Mouse (Mus musculus) adrenal gland, adult (tissue): ENCODE measurements around the gene Tsen2.

Source experiments
- DNase-seq, 2 experiments: peaks; one replicate each; pipeline ENCODE4 v3.0.0; 2022 to 2023; ENCODE audit warnings: low spot score in 1 of 2; ENCODE audit not compliant: inconsistent age in 2 of 2

Gene Tsen2

GRCm38 (mm10) chr6:115594463-115594862, 50.0 kb downstream of the Tsen2 start:
- no peak for DNase-seq

GRCm38 (mm10) chr6:115595667-115596066, 51.2 kb downstream of the Tsen2 start:
- no peak for DNase-seq

GRCm38 (mm10) chr6:115601322-115601714, 56.9 kb downstream of the Tsen2 start:
- peak in 1 of 2 experiments; percentile 45 for DNase-seq

- peak; percentile 79 to 94 for DNase-seq
These were observed 57.5 kb downstream of the Tsen2 start, which contains the start of gene Mkrn2 for GRCm38 (mm10) chr6:115601715-115602523. Gene Mkrn2, plus strand, starts transcription at chr6:115601902.

GRCm38 (mm10) chr6:115606461-115606860, 62.0 kb downstream of the Tsen2 start:
- peak; percentile 45 to 85 for DNase-seq

GRCm38 (mm10) chr6:115607429-115607828, 63.0 kb downstream of the Tsen2 start:
- DNase-seq, result peak; percentile 70 to 89

- DNase-seq, result peak in 1 of 2 experiments; percentile 63
These were observed 64.7 kb downstream of the Tsen2 start for GRCm38 (mm10) chr6:115609121-115609520.

- DNase-seq, result no peak
These were observed 65.8 kb downstream of the Tsen2 start for GRCm38 (mm10) chr6:115610301-115610700.

- no peak for DNase-seq
These were observed 69.3 kb downstream of the Tsen2 start for GRCm38 (mm10) chr6:115613793-115614192.

GRCm38 (mm10) chr6:115615983-115616382, 71.5 kb downstream of the Tsen2 start:
- no peak for DNase-seq

- DNase-seq, result peak in 1 of 2 experiments; percentile 55
These were observed 75.4 kb downstream of the Tsen2 start for GRCm38 (mm10) chr6:115619818-115620217.

GRCm38 (mm10) chr6:115620942-115621341, 76.5 kb downstream of the Tsen2 start:
- DNase-seq, result no peak

- no peak for DNase-seq
These were observed 81.7 kb downstream of the Tsen2 start for GRCm38 (mm10) chr6:115626121-115626520.
